Mouse (Mus musculus): ENCODE measurements around the gene Kazn.
A peak's percentile ranks its signal among the peaks of the same experiment; 100 is the strongest.

The Kazn gene

GRCm38 (mm10) chr4:142193151-142193578 is 46.0 kb downstream of the Kazn start:
- DNase-seq (ENCODE audit: low spot score in 2 of 2), result no peak

GRCm38 (mm10) chr4:142189960-142190359 is 49.2 kb downstream of the Kazn start:
- DNase-seq (ENCODE audit: low spot score in 2 of 2), result no peak

- no peak for DNase-seq (ENCODE audit: low spot score in 2 of 2)
Observed at GRCm38 (mm10) chr4:142188501-142188900, 50.7 kb downstream of the Kazn start.

- no peak for DNase-seq (ENCODE audit: low spot score in 2 of 2)
Observed at GRCm38 (mm10) chr4:142186155-142186554, 53.0 kb downstream of the Kazn start.

GRCm38 (mm10) chr4:142185533-142185900 is 53.7 kb downstream of the Kazn start:
- no peak for DNase-seq (ENCODE audit: low spot score in 2 of 2)

- no peak for DNase-seq (ENCODE audit: low spot score in 2 of 2)
Observed at GRCm38 (mm10) chr4:142184852-142185532, 54.2 kb downstream of the Kazn start.

- DNase-seq (ENCODE audit: low spot score in 2 of 2), result no peak
Observed at GRCm38 (mm10) chr4:142183591-142183990, 55.6 kb downstream of the Kazn start.

GRCm38 (mm10) chr4:142183015-142183414 is 56.2 kb downstream of the Kazn start:
- DNase-seq (ENCODE audit: low spot score in 2 of 2), result no peak

- DNase-seq (ENCODE audit: low spot score in 2 of 2), result no peak
Observed at GRCm38 (mm10) chr4:142181646-142182045, 57.6 kb downstream of the Kazn start.

- no peak for DNase-seq (ENCODE audit: low spot score in 2 of 2)
Observed at GRCm38 (mm10) chr4:142180874-142181273, 58.3 kb downstream of the Kazn start.

GRCm38 (mm10) chr4:142180289-142180688 is 58.9 kb downstream of the Kazn start:
- DNase-seq (ENCODE audit: low spot score in 2 of 2), result peak; percentile 56 to 68

- DNase-seq (ENCODE audit: low spot score in 2 of 2), result no peak
Observed at GRCm38 (mm10) chr4:142179531-142179930, 59.7 kb downstream of the Kazn start.

- DNase-seq (ENCODE audit: low spot score in 2 of 2), result no peak
Observed at GRCm38 (mm10) chr4:142176732-142177131, 62.5 kb downstream of the Kazn start.

GRCm38 (mm10) chr4:142173981-142174485 is 65.2 kb downstream of the Kazn start:
- DNase-seq (ENCODE audit: low spot score in 2 of 2), result no peak

- no peak for DNase-seq (ENCODE audit: low spot score in 2 of 2)
Observed at GRCm38 (mm10) chr4:142172942-142173341, 66.3 kb downstream of the Kazn start.

GRCm38 (mm10) chr4:142171788-142172497 is 67.3 kb downstream of the Kazn start:
- no peak for DNase-seq (ENCODE audit: low spot score in 2 of 2)

GRCm38 (mm10) chr4:142170882-142171768 is 68.1 kb downstream of the Kazn start:
- no peak for DNase-seq (ENCODE audit: low spot score in 2 of 2)

- DNase-seq (ENCODE audit: low spot score in 2 of 2), result no peak
Observed at GRCm38 (mm10) chr4:142169636-142170035, 69.6 kb downstream of the Kazn start.

- DNase-seq (ENCODE audit: low spot score in 2 of 2), result no peak
Observed at GRCm38 (mm10) chr4:142168352-142168751, 70.8 kb downstream of the Kazn start.

- no peak for DNase-seq (ENCODE audit: low spot score in 2 of 2)
Observed at GRCm38 (mm10) chr4:142165835-142166701, 73.1 kb downstream of the Kazn start.

- no peak for DNase-seq (ENCODE audit: low spot score in 2 of 2)
Observed at GRCm38 (mm10) chr4:142165363-142165762, 73.8 kb downstream of the Kazn start.

All from frontal cortex, postnatal 14 days (tissue).